Mouse (Mus musculus) lung, embryonic 16.5 days (tissue): ENCODE data around the gene Spryd3. TPM values are rescaled to one million over a fixed set of nuclear protein-coding genes. Genes with fewer than 3 reads are reported as not detected.

Experiments used
- ATAC-seq: fragments of 200-750 bp; cut with Nextera tagmentation; 2 replicates; pipeline ENCODE4 v1.8.0; 2017; ENCODE audit warnings: low read depth, mild to moderate bottlenecking, moderate library complexity
- H3K27ac ChIP-seq: fragments of 300-500 bp; sonication (generic); 2 replicates; pipeline ENCODE4 v1.5.1; 2014; ENCODE audit warnings: mild to moderate bottlenecking, control low read depth, low read length
- H3K27me3 ChIP-seq: fragments of 300-500 bp; sonication (generic); 2 replicates; pipeline ENCODE4 v1.6.1; 2014; ENCODE audit warnings: low read depth, low read length, mixed read lengths; ENCODE audit not compliant: control insufficient read depth, insufficient read depth
- H3K36me3 ChIP-seq: fragments of 300-500 bp; sonication (generic); 2 replicates; pipeline ENCODE4 v1.6.1; 2014; ENCODE audit warnings: low read length; ENCODE audit not compliant: control insufficient read depth, insufficient read depth
- H3K4me1 ChIP-seq: fragments of 300-500 bp; sonication (generic); replicated peaks from 2 replicates; pipeline ENCODE4 v1.6.1; 2014; ENCODE audit warnings: low read length, mixed read lengths; ENCODE audit not compliant: control insufficient read depth, insufficient read depth
- H3K4me2 ChIP-seq: fragments of 300-500 bp; sonication (generic); 2 replicates; pipeline ENCODE4 v1.6.1; 2014; ENCODE audit warnings: low read depth, low read length, control low read depth
- H3K4me3 ChIP-seq: fragments of 300-500 bp; sonication (generic); 2 replicates; pipeline ENCODE4 v1.5.1; 2014; ENCODE audit warnings: mild to moderate bottlenecking, low read length, control low read depth
- H3K9ac ChIP-seq: fragments of 300-500 bp; sonication (generic); 2 replicates; pipeline ENCODE4 v1.6.1; 2014; ENCODE audit warnings: low read length, control low read depth
- H3K9me3 ChIP-seq: fragments of 300-500 bp; sonication (generic); 2 replicates; pipeline ENCODE4 v1.6.1; 2016; ENCODE audit warnings: low read length; ENCODE audit not compliant: control insufficient read depth
- WGBS: fragments of 180-500 bp; shearing (Covaris S2); extraction: QIAGEN DNeasy Blood & Tissue Kit; methylation state at CpG from one replicate; pipeline ENCODE4 v1.1.7; 2014; 5-methylcytosine and 5-hydroxymethylcytosine counted together
- polyA plus RNA-seq: library from polyadenylated mRNA; unstranded; fragments of >200 nt; fragmentation: Nextera tagmentation; extraction: Ambion mirVana; gene quantifications from 2 replicates; pipeline ENCODE4 v1.2.1, GENCODE M21; 2015

Spryd3 gene
- 21.2 and 22.7 TPM in 2 replicates for polyA plus RNA-seq

DNA sequence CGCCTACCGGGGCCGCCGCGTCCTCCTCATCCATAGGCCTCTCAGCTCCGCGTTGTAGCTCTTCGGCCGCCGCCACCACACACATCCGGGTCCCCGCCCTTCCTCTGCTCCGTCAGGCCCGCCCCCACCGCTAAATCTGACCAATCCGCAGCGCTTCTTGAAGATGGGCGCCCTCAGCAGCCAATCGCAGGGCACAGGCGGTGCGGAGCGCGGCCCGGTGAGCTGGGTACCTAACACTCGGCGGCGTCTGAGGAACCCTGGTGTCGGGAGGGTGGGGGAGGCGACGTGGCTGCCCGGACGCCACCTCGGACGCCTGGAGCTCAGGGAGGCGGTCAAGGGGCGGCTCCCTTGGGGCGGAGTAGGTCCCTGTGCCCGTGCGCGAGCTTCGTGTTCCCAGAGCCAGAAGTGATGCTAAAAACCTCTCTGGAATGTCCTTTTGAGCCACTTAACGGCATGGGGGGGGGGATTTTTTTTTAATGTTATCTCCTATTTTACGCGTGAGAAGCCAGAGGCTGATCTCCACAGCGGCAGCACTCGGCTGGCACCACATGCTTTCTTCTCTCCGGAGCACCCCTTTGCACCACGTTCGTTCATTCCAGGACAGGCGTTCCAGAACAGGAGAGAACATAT, at the start of gene Spryd3:
Gene Spryd3, minus strand, starts transcription at position 106 of the 630 bp plus-strand sequence.
- peaks cover 12% of the 10 kb centered on the region for H3K4me1 ChIP-seq
- H3K9ac ChIP-seq: peak within 1 kb of the TSS; percentile 92
- H3K27ac ChIP-seq: peak within 1 kb of the TSS; percentile 84
- peak within 1 kb of the TSS; percentile 88 for H3K4me2 ChIP-seq
- ATAC-seq: peak; percentile 100
- peaks cover 8% of the 10 kb centered on the region for H3K36me3 ChIP-seq
- no peaks in the 10 kb centered on the region for H3K9me3 ChIP-seq
- 2% methylated on average over 49 of the region's 50 CpGs for WGBS
- peak within 1 kb of the TSS; percentile 86 for H3K4me3 ChIP-seq
- H3K27me3 ChIP-seq: no peaks in the 10 kb centered on the region

GRCm38 (mm10) chr15:102183076-102183475, 47.0 kb upstream of the Spryd3 start:
- peaks cover 8% of the 10 kb centered on the region; the same call in 1 of the 2 replicates for H3K4me1 ChIP-seq
- no peak overlapping the region for H3K9ac ChIP-seq
- no peak for ATAC-seq
- 72% methylated on average over 3 of the region's 3 CpGs for WGBS
- no peaks in the 10 kb centered on the region for H3K9me3 ChIP-seq
- no peak overlapping the region for H3K27ac ChIP-seq
- no peak overlapping the region for H3K4me2 ChIP-seq
- H3K36me3 ChIP-seq: peaks cover 10% of the 10 kb centered on the region
- no peaks in the 10 kb centered on the region for H3K27me3 ChIP-seq
- H3K4me3 ChIP-seq: no peak overlapping the region

GRCm38 (mm10) chr15:102179924-102180323, 43.9 kb upstream of the Spryd3 start:
- peaks cover 9% of the 10 kb centered on the region for H3K36me3 ChIP-seq
- no peaks in the 10 kb centered on the region for H3K9me3 ChIP-seq
- no peaks in the 10 kb centered on the region for H3K4me1 ChIP-seq
- WGBS: 83% methylated on average over 14 of the region's 14 CpGs
- no peak overlapping the region for H3K27ac ChIP-seq
- H3K27me3 ChIP-seq: no peaks in the 10 kb centered on the region
- no peak overlapping the region for H3K4me3 ChIP-seq
- no peak overlapping the region for H3K9ac ChIP-seq
- no peak for ATAC-seq
- no peak overlapping the region for H3K4me2 ChIP-seq

DNA sequence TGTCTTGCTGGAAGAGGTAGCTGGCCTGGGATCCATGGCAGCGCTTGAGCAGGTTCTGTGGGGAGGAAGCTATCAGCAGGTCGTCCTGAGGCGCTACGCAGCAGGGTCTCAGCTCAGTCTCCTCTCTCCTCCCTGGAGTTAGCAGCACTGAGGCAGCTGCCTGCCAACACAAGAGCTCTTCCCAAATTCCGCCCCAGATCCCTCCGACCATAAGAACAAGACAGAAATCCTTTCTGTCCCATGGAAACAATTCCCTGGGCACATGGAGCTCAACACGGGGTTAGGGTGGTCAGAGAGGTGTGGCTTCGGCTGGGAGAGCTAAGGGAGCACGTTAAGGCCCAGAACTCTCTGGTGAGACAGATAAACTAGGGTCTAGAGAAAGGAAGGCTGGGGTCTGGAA, 43.1 kb upstream of the Spryd3 start:
- Histone ChIP-seq H3K9ac (no peak overlapping the region), H3K27me3 (no peaks in the 10 kb centered on the region), H3K27ac (no peak overlapping the region), H3K36me3 (peaks cover 5% of the 10 kb centered on the region), H3K4me1 (no peaks in the 10 kb centered on the region), H3K4me2 (no peak overlapping the region), H3K4me3 (no peak overlapping the region), H3K9me3 (no peaks in the 10 kb centered on the region)
- ATAC-seq: no peak
- 75% methylated on average over 9 of the region's 9 CpGs for WGBS

DNA sequence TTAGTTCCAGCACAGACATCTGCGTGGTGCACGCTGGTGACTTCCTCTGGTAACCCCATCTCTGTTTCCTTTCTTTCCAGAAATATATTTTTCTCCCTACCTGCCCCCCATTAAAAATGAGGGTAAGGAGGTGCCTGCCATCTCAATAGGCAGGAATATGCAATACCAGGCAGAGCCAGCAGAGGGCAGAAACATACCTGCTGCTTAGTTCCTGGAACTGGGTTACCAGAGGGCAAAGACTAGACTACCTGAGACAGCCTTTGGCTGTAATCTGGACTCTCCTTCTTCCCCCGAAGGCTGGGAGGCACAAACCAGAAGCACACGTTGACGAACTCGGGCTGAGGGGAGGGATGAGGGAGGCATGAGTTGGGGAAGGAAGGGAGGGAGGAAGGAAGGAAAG, 42.2 kb upstream of the Spryd3 start:
- peak; percentile 44; the same call in 1 of the 2 replicates for ATAC-seq
- Histone ChIP-seq H3K4me1 (no peaks in the 10 kb centered on the region), H3K9ac (no peak overlapping the region), H3K27ac (no peak overlapping the region), H3K27me3 (no peaks in the 10 kb centered on the region), H3K4me2 (no peak overlapping the region), H3K4me3 (no peak overlapping the region), H3K36me3 (peaks cover 5% of the 10 kb centered on the region), H3K9me3 (no peaks in the 10 kb centered on the region)
- WGBS: 17% methylated on average over 6 of the region's 6 CpGs

- Histone ChIP-seq H3K4me3 (no peak overlapping the region), H3K4me1 (no peaks in the 10 kb centered on the region), H3K36me3 (peaks cover 5% of the 10 kb centered on the region), H3K9me3 (no peaks in the 10 kb centered on the region), H3K4me2 (no peak overlapping the region), H3K9ac (no peak overlapping the region), H3K27ac (no peak overlapping the region), H3K27me3 (no peaks in the 10 kb centered on the region)
- WGBS: 85% methylated on average over 8 of the region's 8 CpGs
- no peak for ATAC-seq
Measured at GRCm38 (mm10) chr15:102177417-102177816, 41.4 kb upstream of the Spryd3 start.

DNA sequence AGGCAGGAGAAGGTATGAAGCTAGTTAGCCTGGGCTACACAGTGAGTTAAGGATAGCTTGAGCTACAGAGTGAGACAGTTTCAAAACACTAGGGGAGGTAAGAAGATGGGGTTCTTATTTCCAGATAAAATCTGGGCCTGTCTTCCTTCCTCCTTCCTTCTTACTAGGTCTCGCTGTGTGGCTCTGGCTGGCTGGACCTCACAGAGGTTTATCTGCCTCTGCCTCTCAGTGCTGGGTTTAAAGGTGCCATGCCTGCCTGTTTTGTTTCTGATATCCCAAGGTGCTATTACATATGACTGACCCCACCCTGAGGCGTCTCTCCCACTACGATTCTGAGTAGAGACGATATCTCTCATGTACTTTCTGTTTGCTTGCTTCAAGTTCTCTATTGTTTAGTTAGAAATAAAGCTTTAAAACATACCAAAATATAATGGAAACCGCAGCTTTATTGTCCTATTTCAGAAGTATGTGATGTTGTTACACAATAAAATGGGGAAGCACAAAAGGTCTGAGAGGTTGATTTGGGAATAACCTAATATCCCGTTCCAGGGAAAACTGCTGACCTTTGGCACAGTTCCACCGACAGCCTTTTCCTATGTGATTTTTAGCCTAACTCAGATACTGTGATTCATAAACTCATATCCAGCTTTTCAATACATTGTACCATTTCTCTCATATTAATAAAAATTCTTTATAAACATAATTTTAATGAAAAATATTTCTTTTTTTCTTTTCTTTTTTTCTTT, 40.7 kb upstream of the Spryd3 start:
- Histone ChIP-seq H3K27me3 (no peaks in the 10 kb centered on the region), H3K4me2 (no peak overlapping the region), H3K4me1 (no peaks in the 10 kb centered on the region), H3K9me3 (no peaks in the 10 kb centered on the region), H3K36me3 (peaks cover 5% of the 10 kb centered on the region), H3K4me3 (no peak overlapping the region), H3K9ac (no peak overlapping the region), H3K27ac (no peak overlapping the region)
- WGBS: 80% methylated on average over 7 of the region's 7 CpGs
- ATAC-seq: no peak

- no peaks in the 10 kb centered on the region for H3K27me3 ChIP-seq
- 73% methylated on average over 16 of the region's 16 CpGs for WGBS
- H3K4me1 ChIP-seq: no peaks in the 10 kb centered on the region
- ATAC-seq: peak; percentile 72; the same call in 1 of the 2 replicates
- peaks cover 5% of the 10 kb centered on the region for H3K36me3 ChIP-seq
- no peak overlapping the region for H3K27ac ChIP-seq
- no peak overlapping the region for H3K9ac ChIP-seq
- H3K4me2 ChIP-seq: no peak overlapping the region
- H3K4me3 ChIP-seq: no peak overlapping the region
- H3K9me3 ChIP-seq: no peaks in the 10 kb centered on the region
Measured at GRCm38 (mm10) chr15:102175736-102176319, 39.8 kb upstream of the Spryd3 start.

GRCm38 (mm10) chr15:102173581-102173980, 37.5 kb upstream of the Spryd3 start:
- H3K9me3 ChIP-seq: no peaks in the 10 kb centered on the region
- ATAC-seq: no peak
- H3K36me3 ChIP-seq: peaks cover 2% of the 10 kb centered on the region; the same call in 1 of the 2 replicates
- no peak overlapping the region for H3K4me3 ChIP-seq
- H3K4me1 ChIP-seq: no peaks in the 10 kb centered on the region
- H3K9ac ChIP-seq: no peak overlapping the region
- no peaks in the 10 kb centered on the region for H3K27me3 ChIP-seq
- H3K27ac ChIP-seq: no peak overlapping the region
- H3K4me2 ChIP-seq: no peak overlapping the region
- WGBS: 80% methylated on average over 3 of the region's 3 CpGs
